Mouse (Mus musculus) kidney, embryonic 14.5 days (tissue): ENCODE measurements around the gene Eri2. TPM values are rescaled to one million over a fixed set of nuclear protein-coding genes. Genes with fewer than 3 reads are reported as not detected.
A peak's percentile ranks its signal among the peaks of the same experiment; 100 is the strongest.

ENCODE experiments used
- ATAC-seq: fragments of 200-750 bp; cut with Nextera tagmentation; 2 replicates; pipeline ENCODE4 v1.8.0; 2017; ENCODE audit warnings: moderate number of reproducible peaks, mild to moderate bottlenecking, moderate TSS enrichment, moderate library complexity; ENCODE audit not compliant: low FRiP score, low TSS enrichment
- H3K27ac ChIP-seq: fragments of 300-500 bp; sonication (generic); 2 replicates; pipeline ENCODE4 v1.5.1; 2014; ENCODE audit warnings: low read depth, mild to moderate bottlenecking, low read length, moderate library complexity, mixed read lengths
- H3K27me3 ChIP-seq: fragments of 300-500 bp; sonication (generic); 2 replicates; pipeline ENCODE4 v1.6.1; 2014; ENCODE audit warnings: mild to moderate bottlenecking, low read length; ENCODE audit not compliant: control insufficient read depth, insufficient read depth
- H3K36me3 ChIP-seq: fragments of 300-500 bp; sonication (generic); 2 replicates; pipeline ENCODE4 v1.6.1; 2014; ENCODE audit warnings: low read length, mixed read lengths; ENCODE audit not compliant: control insufficient read depth, insufficient read depth
- H3K4me1 ChIP-seq: fragments of 300-500 bp; sonication (generic); 2 replicates; pipeline ENCODE4 v1.6.1; 2014; ENCODE audit warnings: low read length, mixed read lengths; ENCODE audit not compliant: control insufficient read depth, insufficient read depth
- H3K4me2 ChIP-seq: fragments of 300-500 bp; sonication (generic); replicated peaks from 2 replicates; pipeline ENCODE4 v1.6.1; 2014; ENCODE audit warnings: low read depth, mild to moderate bottlenecking, low read length
- H3K4me3 ChIP-seq: fragments of 300-500 bp; sonication (generic); 2 replicates; pipeline ENCODE4 v1.5.1; 2014; ENCODE audit warnings: mild to moderate bottlenecking, low read length
- H3K9ac ChIP-seq: fragments of 300-500 bp; sonication (generic); 2 replicates; pipeline ENCODE4 v1.6.1; 2014; ENCODE audit warnings: low read depth, mild to moderate bottlenecking, low read length, moderate library complexity
- H3K9me3 ChIP-seq: fragments of 300-500 bp; sonication (generic); 2 replicates; pipeline ENCODE4 v1.6.1; 2016; ENCODE audit warnings: low read length; ENCODE audit not compliant: control insufficient read depth
- WGBS: fragments of 180-500 bp; shearing (Covaris S2); extraction: QIAGEN DNeasy Blood & Tissue Kit; methylation state at CpG from one replicate; pipeline ENCODE4 v1.1.7; 2014; 5-methylcytosine and 5-hydroxymethylcytosine counted together
- polyA plus RNA-seq: library from polyadenylated mRNA; unstranded; fragments of >200 nt; fragmentation: Nextera tagmentation; extraction: Ambion mirVana; gene quantifications from 2 replicates; pipeline ENCODE4 v1.2.1, GENCODE M21; 2014

Gene Eri2
- polyA plus RNA-seq: 23.8 and 31.7 TPM in 2 replicates

- peaks cover 19% of the 10 kb centered on the region for H3K36me3 ChIP-seq
- H3K4me2 ChIP-seq: peak within 1 kb of the TSS; percentile 67
- H3K4me1 ChIP-seq: peaks cover 8% of the 10 kb centered on the region; the same call in 1 of the 2 replicates
- H3K9ac ChIP-seq: peak within 1 kb of the TSS; percentile 74
- peak within 1 kb of the TSS; percentile 79 for H3K27ac ChIP-seq
- under 1% methylated on average over 53 of the region's 53 CpGs for WGBS
- no peaks in the 10 kb centered on the region for H3K9me3 ChIP-seq
- peak within 1 kb of the TSS; percentile 76 for H3K4me3 ChIP-seq
- peak; percentile 99 for ATAC-seq
- H3K27me3 ChIP-seq: no peaks in the 10 kb centered on the region
These were observed at the start of gene Eri2, which contains the start of gene Rexo5 for GRCm38 (mm10) chr7:119793586-119794250. Gene Eri2, minus strand, starts transcription at chr7:119794058. Gene Rexo5, plus strand, starts transcription at chr7:119794006.

- 92% methylated on average over 4 of the region's 4 CpGs for WGBS
- H3K36me3 ChIP-seq: peaks cover 22% of the 10 kb centered on the region
- H3K9ac ChIP-seq: no peak overlapping the region
- no peak overlapping the region for H3K27ac ChIP-seq
- H3K4me2 ChIP-seq: no peak overlapping the region
- H3K4me3 ChIP-seq: no peak overlapping the region
- no peaks in the 10 kb centered on the region for H3K4me1 ChIP-seq
- no peaks in the 10 kb centered on the region for H3K27me3 ChIP-seq
- no peak for ATAC-seq
- no peaks in the 10 kb centered on the region for H3K9me3 ChIP-seq
These were observed 48.1 kb upstream of the Eri2 start for GRCm38 (mm10) chr7:119841820-119842449.

GRCm38 (mm10) chr7:119835996-119836777, 42.3 kb upstream of the Eri2 start:
- no peak overlapping the region for H3K9ac ChIP-seq
- no peak overlapping the region for H3K4me2 ChIP-seq
- no peak for ATAC-seq
- 96% methylated on average over 4 of the region's 4 CpGs for WGBS
- no peak overlapping the region for H3K27ac ChIP-seq
- H3K27me3 ChIP-seq: no peaks in the 10 kb centered on the region
- H3K9me3 ChIP-seq: no peaks in the 10 kb centered on the region
- no peak overlapping the region for H3K4me3 ChIP-seq
- H3K4me1 ChIP-seq: no peaks in the 10 kb centered on the region
- peaks cover 7% of the 10 kb centered on the region; the same call in 1 of the 2 replicates for H3K36me3 ChIP-seq

- no peak for ATAC-seq
- H3K9me3 ChIP-seq: no peaks in the 10 kb centered on the region
- H3K36me3 ChIP-seq: peaks cover 7% of the 10 kb centered on the region; the same call in 1 of the 2 replicates
- WGBS: 95% methylated on average over 1 of the region's 1 CpGs
- no peak overlapping the region for H3K4me2 ChIP-seq
- H3K27ac ChIP-seq: no peak overlapping the region
- H3K27me3 ChIP-seq: no peaks in the 10 kb centered on the region
- H3K9ac ChIP-seq: no peak overlapping the region
- H3K4me3 ChIP-seq: no peak overlapping the region
- no peaks in the 10 kb centered on the region for H3K4me1 ChIP-seq
These were observed 41.5 kb upstream of the Eri2 start for GRCm38 (mm10) chr7:119835371-119835770.

- H3K9me3 ChIP-seq: no peaks in the 10 kb centered on the region
- ATAC-seq: no peak
- no peaks in the 10 kb centered on the region for H3K27me3 ChIP-seq
- H3K27ac ChIP-seq: no peak overlapping the region
- no peak overlapping the region for H3K9ac ChIP-seq
- peaks cover 31% of the 10 kb centered on the region; the same call in 1 of the 2 replicates for H3K36me3 ChIP-seq
- 92% methylated on average over 3 of the region's 3 CpGs for WGBS
- H3K4me3 ChIP-seq: no peak overlapping the region
- H3K4me2 ChIP-seq: no peak overlapping the region
- no peaks in the 10 kb centered on the region for H3K4me1 ChIP-seq
These were observed 14.9 kb upstream of the Eri2 start for GRCm38 (mm10) chr7:119808723-119809122.

GRCm38 (mm10) chr7:119807396-119807795, 13.5 kb upstream of the Eri2 start:
- Histone ChIP-seq H3K4me3 (no peak overlapping the region), H3K27ac (no peak overlapping the region), H3K4me2 (no peak overlapping the region), H3K9ac (no peak overlapping the region), H3K27me3 (no peaks in the 10 kb centered on the region), H3K4me1 (no peaks in the 10 kb centered on the region), H3K9me3 (no peaks in the 10 kb centered on the region), H3K36me3 (peaks cover 26% of the 10 kb centered on the region; the same call in 1 of the 2 replicates)
- ATAC-seq: no peak
- WGBS: 91% methylated on average over 5 of the region's 5 CpGs

GRCm38 (mm10) chr7:119800991-119801390, 7.1 kb upstream of the Eri2 start:
- H3K9ac ChIP-seq: no peak overlapping the region
- no peak overlapping the region for H3K27ac ChIP-seq
- 94% methylated on average over 3 of the region's 3 CpGs for WGBS
- no peaks in the 10 kb centered on the region for H3K9me3 ChIP-seq
- no peaks in the 10 kb centered on the region for H3K27me3 ChIP-seq
- ATAC-seq: no peak
- H3K4me1 ChIP-seq: no peaks in the 10 kb centered on the region
- H3K4me2 ChIP-seq: no peak overlapping the region
- no peak overlapping the region for H3K4me3 ChIP-seq
- peaks cover 12% of the 10 kb centered on the region; the same call in 1 of the 2 replicates for H3K36me3 ChIP-seq

GRCm38 (mm10) chr7:119800488-119800887, 6.6 kb upstream of the Eri2 start:
- H3K9me3 ChIP-seq: no peaks in the 10 kb centered on the region
- no peak overlapping the region for H3K4me2 ChIP-seq
- no peak overlapping the region for H3K9ac ChIP-seq
- peaks cover 10% of the 10 kb centered on the region; the same call in 1 of the 2 replicates for H3K36me3 ChIP-seq
- 91% methylated on average over 3 of the region's 3 CpGs for WGBS
- no peak overlapping the region for H3K27ac ChIP-seq
- no peak for ATAC-seq
- H3K4me3 ChIP-seq: no peak overlapping the region
- H3K27me3 ChIP-seq: no peaks in the 10 kb centered on the region
- no peaks in the 10 kb centered on the region for H3K4me1 ChIP-seq
